Mouse (Mus musculus) gastrocnemius, adult 18-20 months (tissue): Measurements from ENCODE around the gene Terf2ip. TPM values are rescaled to one million over a fixed set of nuclear protein-coding genes. Genes with fewer than 3 reads are reported as not detected.
A peak's percentile ranks its signal among the peaks of the same experiment; 100 is the strongest.

ENCODE experiments used
- DNase-seq: peaks from one replicate; pipeline ENCODE4 v3.0.0; 2021; ENCODE audit warnings: low spot score
- total RNA-seq, 2 experiments: library from RNA; stranded (reverse); gene quantifications; 2 replicates each; pipeline ENCODE4 v1.2.3; 2021

Terf2ip gene
- total RNA-seq, 2 experiments from 2014 or later: 9.5 to 10.0 TPM

DNA sequence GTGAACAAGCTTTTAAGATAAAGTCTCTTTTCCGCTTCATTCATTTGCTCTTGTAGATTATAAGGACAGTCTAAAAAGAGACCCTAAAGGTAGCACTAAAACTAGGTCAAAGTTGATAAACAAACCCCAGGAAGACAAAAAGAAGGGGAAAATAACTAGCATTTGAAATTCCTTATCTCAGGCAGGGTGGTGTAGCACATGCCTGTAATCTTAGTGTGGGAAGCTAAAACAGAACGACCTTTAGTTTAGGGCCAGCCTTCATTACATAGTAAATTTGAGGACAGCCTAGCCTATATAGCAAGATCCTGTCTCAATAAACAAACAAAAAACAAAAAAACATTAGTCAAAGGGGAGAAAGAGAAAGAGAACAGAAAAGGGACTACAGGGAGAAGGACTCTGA is 3.5 kb upstream of the Terf2ip start:
- DNase-seq: no peak

DNA sequence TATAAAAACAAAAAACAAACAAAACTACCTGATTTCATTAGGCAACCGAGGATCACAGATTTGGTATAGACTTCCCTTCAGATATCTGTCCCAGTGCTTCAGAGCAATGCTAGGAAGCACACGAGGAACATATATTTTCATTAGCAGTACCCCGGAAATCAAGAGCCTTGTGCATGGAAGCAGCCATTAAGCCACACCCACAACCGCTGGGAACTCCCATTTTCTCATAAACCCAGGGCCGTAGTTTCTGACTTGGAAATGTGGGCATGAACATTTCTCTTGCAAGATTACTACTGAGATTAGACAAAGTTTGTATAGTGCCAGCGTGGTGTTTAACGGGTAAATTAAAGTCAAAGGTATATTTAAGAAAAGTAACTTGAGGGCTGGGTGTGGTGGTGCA is 1.6 kb upstream of the Terf2ip start:
- no peak for DNase-seq

DNA sequence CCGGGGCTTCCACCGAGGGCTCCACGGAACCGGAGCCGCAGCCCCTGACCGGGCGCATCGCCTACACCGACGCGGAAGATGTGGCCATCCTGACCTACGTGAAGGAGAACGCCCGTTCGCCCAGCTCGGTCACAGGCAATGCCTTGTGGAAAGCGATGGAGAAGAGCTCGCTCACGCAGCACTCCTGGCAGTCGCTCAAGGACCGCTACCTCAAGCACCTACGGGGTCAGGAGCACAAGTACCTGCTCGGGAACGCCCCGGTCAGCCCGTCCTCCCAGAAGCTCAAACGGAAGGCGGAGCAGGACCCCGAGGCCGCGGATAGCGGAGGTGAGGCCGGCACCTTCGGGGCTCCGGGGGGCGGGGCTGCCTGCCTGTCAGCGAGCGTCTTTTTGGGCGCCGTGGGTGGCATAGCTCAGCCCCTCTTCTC is 631 bp downstream of the Terf2ip start:
- DNase-seq: no peak

DNA sequence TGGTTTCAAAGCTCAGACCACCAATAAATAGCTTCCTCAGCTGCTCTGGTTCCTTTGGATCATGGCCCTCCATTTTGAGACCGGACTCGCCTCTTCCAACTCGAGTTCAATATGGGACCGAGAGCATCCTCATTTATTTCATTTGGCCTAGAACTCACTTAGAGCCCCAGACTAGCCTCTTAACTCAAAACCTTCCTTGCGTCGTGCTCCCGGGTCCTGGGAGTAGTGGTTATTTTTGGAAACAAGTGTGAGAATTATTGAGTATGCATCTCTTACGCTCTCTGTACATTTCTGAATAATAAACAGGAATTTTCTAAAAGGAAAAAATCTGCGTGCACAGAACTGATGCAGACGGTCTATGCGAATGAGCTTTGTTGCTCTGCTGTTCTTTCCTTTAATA is 3.7 kb downstream of the Terf2ip start, which contains the start of gene Gm6793:
Gene Gm6793, minus strand, starts transcription at position 101 of the 400 bp plus-strand sequence.
- DNase-seq: no peak

DNA sequence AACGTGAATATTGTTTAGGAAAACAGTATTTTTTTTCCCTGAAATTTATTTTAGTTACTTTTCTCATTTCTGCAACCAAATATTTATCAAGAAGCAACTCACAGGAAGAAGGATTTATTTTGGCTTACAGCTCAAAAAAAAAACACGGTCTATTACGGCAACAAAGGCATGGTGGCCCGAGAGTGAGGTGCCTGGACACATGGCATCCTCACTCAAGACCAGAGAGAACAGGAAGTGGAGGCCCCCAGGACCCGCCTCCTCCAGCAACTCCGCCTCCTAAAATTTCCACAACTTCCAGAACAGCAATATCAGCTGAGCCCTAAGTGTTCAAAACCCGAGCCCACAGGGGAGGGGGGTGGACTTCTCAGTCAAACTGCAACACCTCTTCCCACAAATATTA is 18.3 kb downstream of the Terf2ip start:
- DNase-seq: no peak

DNA sequence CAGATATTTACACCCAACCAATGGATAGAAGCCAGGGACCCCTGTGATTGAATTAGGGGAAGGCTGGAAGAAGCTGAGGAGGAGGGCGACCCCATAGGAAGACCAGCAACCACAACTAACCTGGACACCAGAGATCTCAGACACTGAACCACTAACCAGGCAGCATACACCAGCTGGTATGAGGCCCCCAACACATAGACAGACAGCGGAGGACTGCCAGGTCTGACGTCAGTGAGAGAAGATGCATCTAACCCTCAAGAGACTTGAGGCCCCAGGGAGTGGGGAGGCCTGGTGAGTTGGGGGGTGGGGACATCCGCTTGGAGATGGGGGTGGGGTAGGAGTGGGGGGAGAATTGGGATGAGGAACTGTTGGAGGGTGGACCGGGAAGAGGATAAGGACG is 19.5 kb downstream of the Terf2ip start:
- no peak for DNase-seq

DNA sequence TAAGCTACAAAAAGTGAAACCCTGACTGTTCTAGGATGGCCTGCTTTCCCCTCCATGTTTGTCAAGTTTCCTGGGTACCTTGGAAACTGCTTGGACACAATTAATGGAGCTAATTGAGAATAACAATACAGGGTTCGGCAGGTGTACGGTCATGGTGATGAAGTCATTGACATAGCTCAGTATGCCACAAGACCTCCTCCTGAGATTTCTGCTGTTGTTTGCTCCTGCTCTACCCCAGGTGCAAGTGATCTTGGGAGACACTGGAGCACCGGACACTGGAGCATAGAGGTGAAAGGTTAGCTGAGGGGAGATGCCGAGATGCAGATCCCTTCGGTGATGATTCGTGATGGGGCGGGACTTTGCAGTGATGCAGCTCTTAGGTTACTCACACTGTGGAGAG is 21.9 kb downstream of the Terf2ip start:
- DNase-seq: no peak

DNA sequence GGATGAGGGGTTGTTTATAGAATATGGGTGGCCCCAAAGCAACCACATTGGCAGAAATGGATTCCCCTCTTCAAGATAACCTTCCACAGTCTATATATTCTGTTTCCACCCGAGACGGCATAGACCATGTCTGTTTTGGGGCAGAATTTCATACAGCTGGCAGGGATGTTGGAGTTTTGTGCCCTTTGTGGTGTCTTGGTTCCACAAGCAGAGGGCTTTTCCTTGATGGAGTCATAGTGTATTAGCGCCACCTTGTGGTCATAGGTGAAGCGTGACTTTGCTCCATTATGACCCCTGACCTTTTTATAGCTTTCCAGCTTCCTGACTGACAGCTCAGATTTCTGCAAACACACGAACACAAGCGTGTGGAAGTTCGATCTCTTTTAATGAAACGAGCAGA is 23.4 kb downstream of the Terf2ip start:
- peak; percentile 54 for DNase-seq

DNA sequence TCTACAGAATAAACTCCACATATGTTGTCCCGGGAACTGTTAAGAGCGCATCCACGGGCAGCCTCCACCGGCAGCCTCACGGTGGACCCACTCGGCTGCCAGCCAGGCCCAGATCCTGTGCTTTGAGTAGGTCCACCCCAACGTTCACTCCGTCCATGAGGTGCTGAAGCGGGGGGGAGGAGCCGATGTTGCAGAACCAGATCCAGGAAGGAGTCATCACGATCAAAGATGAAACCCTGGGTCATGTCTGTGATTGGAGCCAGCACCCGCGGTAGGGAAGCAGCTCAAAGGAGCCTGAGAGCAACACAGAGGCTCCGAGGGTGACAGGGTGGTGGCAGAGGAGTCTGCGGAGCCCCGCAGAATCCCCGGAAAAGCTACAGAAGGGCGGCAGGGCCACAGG is 26.3 kb downstream of the Terf2ip start:
- no peak for DNase-seq

DNA sequence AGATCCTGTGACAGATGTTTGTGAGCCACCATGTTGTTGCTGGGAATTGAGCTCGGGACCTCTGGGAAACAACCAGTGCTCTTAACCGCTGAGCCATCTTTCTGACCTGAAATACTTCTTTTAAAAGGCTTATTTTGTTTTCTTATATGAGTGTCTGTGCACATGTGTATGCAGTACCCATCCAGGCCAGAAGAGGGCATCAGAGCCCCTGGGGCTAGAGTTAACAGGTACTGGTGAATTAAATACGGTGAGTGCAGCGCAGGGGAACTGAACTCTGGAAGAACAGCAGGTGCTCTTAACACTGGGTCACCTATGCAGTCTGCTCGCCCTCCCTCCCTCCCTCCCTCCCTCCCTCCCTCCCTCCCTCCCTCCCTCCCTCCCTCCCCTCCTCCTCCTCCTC is 34.0 kb downstream of the Terf2ip start:
- no peak for DNase-seq

DNA sequence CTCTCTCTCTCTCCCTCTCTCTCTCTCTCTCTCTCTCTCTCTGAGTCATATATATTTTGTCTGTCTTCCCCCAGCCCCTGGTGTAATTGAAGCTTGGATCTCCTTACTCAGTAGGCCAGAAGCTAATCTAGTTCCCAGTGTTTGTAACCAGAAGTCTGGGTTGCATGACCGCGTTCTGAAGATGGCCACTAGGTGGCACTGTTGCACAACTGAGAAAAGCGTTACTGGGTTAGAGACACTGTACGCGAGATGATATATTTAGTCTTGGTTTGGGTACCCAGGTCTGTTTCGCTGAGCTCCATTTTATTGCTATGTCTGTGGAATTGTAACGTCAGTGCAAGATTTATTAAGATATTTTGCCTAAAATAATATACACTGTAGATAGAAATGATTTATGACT is 34.7 kb downstream of the Terf2ip start:
- DNase-seq: peak; percentile 73

DNA sequence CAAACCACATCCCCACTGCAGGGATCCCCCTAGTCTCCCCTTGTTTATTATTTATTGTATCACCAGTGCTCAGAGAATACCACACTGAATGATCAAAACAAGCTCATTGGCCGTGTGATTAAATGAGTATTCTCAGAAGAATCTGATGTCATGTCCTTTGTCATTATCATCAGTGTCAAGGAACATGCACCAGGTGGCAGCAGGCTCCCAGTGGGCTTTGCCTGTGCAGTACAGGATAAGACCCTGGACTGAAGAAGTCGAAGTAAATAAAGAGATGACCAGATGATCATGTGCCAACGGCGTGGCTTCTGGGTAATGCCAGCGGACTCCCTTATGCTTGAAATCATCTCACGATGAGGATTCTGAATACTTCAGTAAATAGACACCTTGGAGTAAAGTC is 37.1 kb downstream of the Terf2ip start:
- DNase-seq: no peak

DNA sequence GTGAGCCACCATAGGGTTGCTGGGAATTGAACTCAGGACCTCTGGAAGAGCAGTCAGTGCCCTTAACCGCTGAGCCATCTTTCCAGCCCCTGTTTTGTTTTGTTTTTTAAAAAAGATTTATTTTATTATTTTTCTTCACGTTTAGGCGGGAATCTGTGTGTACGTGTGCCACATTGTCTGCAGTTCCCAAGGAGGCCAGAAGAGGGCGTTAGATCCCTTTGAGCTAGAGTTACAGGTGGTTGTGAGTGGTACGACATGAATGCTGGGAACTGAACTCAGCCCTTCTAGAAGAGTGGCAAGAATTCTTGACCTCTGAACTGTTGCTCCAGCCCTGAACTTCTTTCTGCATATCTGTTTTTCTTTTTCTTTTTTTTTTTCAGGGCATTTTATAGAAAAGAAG is 38.8 kb downstream of the Terf2ip start:
- no peak for DNase-seq

DNA sequence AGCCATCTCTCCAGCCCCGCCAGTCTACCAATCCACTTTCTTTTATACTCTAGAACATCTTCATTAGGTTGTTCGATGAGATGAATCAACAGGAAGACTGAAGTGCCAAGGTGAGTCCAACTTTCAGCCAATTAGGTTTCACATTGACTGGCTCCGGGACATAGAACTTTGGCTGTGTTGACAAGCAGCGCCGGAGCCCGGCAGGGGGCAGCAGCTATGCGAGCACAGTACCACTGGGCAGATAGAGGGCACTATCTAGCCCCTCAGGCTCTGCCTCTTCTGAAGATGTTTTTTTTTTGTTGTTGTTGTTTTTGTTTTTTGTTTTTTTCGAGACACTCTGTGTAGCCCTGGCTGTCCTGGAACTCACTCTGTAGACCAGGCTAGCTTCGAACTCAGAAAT is 40.3 kb downstream of the Terf2ip start:
- DNase-seq: no peak

DNA sequence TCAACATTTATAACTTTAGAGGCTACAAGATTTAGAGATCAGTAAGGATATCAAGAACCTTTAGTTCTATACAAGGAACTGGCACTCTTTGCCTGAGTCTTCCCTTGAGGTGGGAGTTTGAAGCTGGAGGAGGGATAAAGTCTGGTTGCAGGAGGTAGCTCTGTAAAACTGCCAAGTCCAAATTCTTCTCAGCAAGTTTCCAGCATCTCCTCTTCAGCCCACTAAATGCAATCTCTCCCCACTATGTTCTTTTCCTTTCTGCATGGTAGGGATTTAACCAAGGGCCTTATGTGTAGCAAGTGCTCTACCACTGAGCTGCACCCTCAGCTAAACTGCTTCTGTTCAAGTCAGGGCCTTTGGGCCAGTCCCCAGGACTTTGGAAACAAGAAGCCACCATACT is 43.3 kb downstream of the Terf2ip start:
- no peak for DNase-seq

DNA sequence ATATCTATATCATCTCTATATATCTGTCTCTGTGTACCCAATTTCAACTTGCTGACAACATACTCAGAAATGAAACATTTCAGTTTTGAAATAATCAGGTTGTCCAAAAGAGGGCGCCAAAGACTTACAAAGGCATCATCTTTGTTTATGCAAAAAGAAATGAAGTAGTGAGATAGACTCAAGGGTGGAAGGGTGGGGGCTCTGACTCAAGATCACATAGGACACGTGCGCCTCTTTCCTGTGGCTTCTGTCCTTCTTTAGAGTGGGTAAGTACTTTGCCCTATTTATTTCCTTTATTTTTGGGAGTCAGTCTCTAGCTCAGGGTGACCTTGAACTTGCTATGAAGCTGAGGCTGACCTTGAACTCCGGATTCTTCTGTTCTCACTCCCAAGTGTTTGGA is 50.2 kb downstream of the Terf2ip start:
- peak; percentile 28 for DNase-seq

Other genes starting within 250 kb of the Terf2ip start
- 10 to 100 TPM; 17.8 to 21.0 TPM for gene Cfdp1, start 157.1 kb upstream of the Terf2ip start, total RNA-seq
- gene Tmem170, start 134.6 kb upstream of the Terf2ip start, total RNA-seq: 1 to 10 TPM; 2.0 to 2.3 TPM
- under 1 TPM in 1 of 2 experiments, not detected in 1; 0.09 TPM for gene Chst5, start 101.0 kb upstream of the Terf2ip start, total RNA-seq
- gene Tmem231, start 77.5 kb upstream of the Terf2ip start, total RNA-seq: 1 to 10 TPM in 1 of 2 experiments, under 1 TPM in 1; 0.91 to 1.0 TPM
- gene Gabarapl2, start 70.7 kb upstream of the Terf2ip start, total RNA-seq: 100 to 1,000 TPM in 1 of 2 experiments, 10 to 100 TPM in 1; 91.4 to 110 TPM
- 1 to 10 TPM; 1.6 to 2.1 TPM for gene Adat1, start 19.1 kb upstream of the Terf2ip start, total RNA-seq
- 100 to 1,000 TPM; 135 TPM for gene Kars, start 75 bp upstream of the Terf2ip start, total RNA-seq
- not detected for gene Gm6793, start 3.6 kb downstream of the Terf2ip start, total RNA-seq